Comparison of ENCODE assay signal across 9 mouse cellular contexts in genomic region chr10:117983271-117983670, GRCm38 (mm10).
DNase-seq lines count a peak whose midpoint lies in the region; ATAC-seq and TF ChIP-seq lines count a peak whose summit lies in the region.
"Had no signal": no experiment of that assay in that cellular context is flagged by ENCODE, and none has a peak within 500 bp of the region (broad histone marks: within the 10 kb centered on the region; RNA-seq: fewer than 3 reads in every experiment).

No protein-coding gene starts in this region.

- H3K9ac ChIP-seq in heart, embryonic 16.5 days (ENCODE audit: low read length): no peak overlapping the region
- no peak overlapping the region for H3K9ac ChIP-seq in heart, embryonic 11.5 days (ENCODE audit: low read depth, low read length)
- no peak overlapping the region for H3K9ac ChIP-seq in stomach, embryonic 14.5 days (replicated peaks; ENCODE audit: low read depth, low read length)

- no peaks in the 10 kb centered on the region for H3K9me3 ChIP-seq in heart, embryonic 16.5 days (replicated peaks; ENCODE audit: control insufficient read depth, low read length)
- no peaks in the 10 kb centered on the region for H3K9me3 ChIP-seq in heart, embryonic 11.5 days (replicated peaks; ENCODE audit: control insufficient read depth, low read length)
- H3K9me3 ChIP-seq in limb, embryonic 10.5 days (replicated peaks): no peaks in the 10 kb centered on the region
- H3K9me3 ChIP-seq in stomach, embryonic 14.5 days (ENCODE audit: control insufficient read depth, low read depth, low read length): no peaks in the 10 kb centered on the region

- WGBS in heart, embryonic 16.5 days: 68% methylated on average over 8 of the region's 8 CpGs
- 74% methylated on average over 8 of the region's 8 CpGs for WGBS in heart, embryonic 11.5 days (ENCODE audit: insufficient replicate concordance)
- 20% methylated on average over 8 of the region's 8 CpGs for WGBS in spleen, adult 2 months
- 81% methylated on average over 8 of the region's 8 CpGs for WGBS in limb, embryonic 10.5 days
- 79% methylated on average over 8 of the region's 8 CpGs for WGBS in stomach, embryonic 14.5 days

- no peak for TF ChIP-seq CTCF in spleen, adult 2 months (IDR thresholded peaks at IDR 0.05; ENCODE audit: extremely low read depth, insufficient read depth, insufficient read length, insufficient replicate concordance)

- H3K4me2 ChIP-seq in heart, embryonic 16.5 days (ENCODE audit: low read depth, low read length): peak overlapping the region; percentile 22; the same call in 1 of the 2 replicates
- no peak overlapping the region for H3K4me2 ChIP-seq in heart, embryonic 11.5 days
- H3K4me2 ChIP-seq in stomach, embryonic 14.5 days (replicated peaks; ENCODE audit: low read depth, low read length): no peak overlapping the region

- H3K27ac ChIP-seq in heart, embryonic 16.5 days (ENCODE audit: low read length): peak overlapping the region; percentile 83
- H3K27ac ChIP-seq in heart, embryonic 11.5 days (ENCODE audit: low read depth, low read length): no peak overlapping the region
- peak overlapping the region; percentile 63 for H3K27ac ChIP-seq in spleen, adult 2 months (ENCODE audit: insufficient read depth, low read length)
- peak overlapping the region; percentile 70 for H3K27ac ChIP-seq in limb, embryonic 10.5 days
- 0 out of 2 replicates have a peak overlapping the region, but pooled peaks have one; percentile 36 for H3K27ac ChIP-seq in stomach, embryonic 14.5 days (ENCODE audit: low read length)

- H3K36me3 ChIP-seq in heart, embryonic 16.5 days (ENCODE audit: control insufficient read depth, insufficient read depth): no peaks in the 10 kb centered on the region
- no peaks in the 10 kb centered on the region for H3K36me3 ChIP-seq in heart, embryonic 11.5 days (ENCODE audit: control insufficient read depth, insufficient read depth, low read length)
- no peaks in the 10 kb centered on the region for H3K36me3 ChIP-seq in spleen, adult 2 months (ENCODE audit: control insufficient read depth, insufficient read depth, low read length)
- H3K36me3 ChIP-seq in limb, embryonic 10.5 days: no peaks in the 10 kb centered on the region
- H3K36me3 ChIP-seq in stomach, embryonic 14.5 days (ENCODE audit: control insufficient read depth, insufficient read depth, low read length): no peaks in the 10 kb centered on the region

- no peak for TF ChIP-seq POLR2A in spleen, adult 2 months (IDR thresholded peaks at IDR 0.05; ENCODE audit: low read depth, low read length)

- H3K4me3 ChIP-seq in heart, embryonic 16.5 days (ENCODE audit: low read length): no peak overlapping the region
- no peak overlapping the region for H3K4me3 ChIP-seq in heart, embryonic 11.5 days (ENCODE audit: low read depth, low read length)
- no peak overlapping the region for H3K4me3 ChIP-seq in spleen, adult 2 months (ENCODE audit: extremely low read depth, insufficient read depth, insufficient read length)
- no peak overlapping the region for H3K4me3 ChIP-seq in limb, embryonic 10.5 days
- no peak overlapping the region for H3K4me3 ChIP-seq in stomach, embryonic 14.5 days (ENCODE audit: low read depth, low read length)

- ATAC-seq in heart, embryonic 16.5 days (replicated peaks; ENCODE audit: extremely low read depth, insufficient read depth, low FRiP score): no peak
- ATAC-seq in heart, embryonic 11.5 days (replicated peaks; ENCODE audit: insufficient number of reproducible peaks, low FRiP score, low TSS enrichment): no peak
- no peak for ATAC-seq in stomach, embryonic 14.5 days (ENCODE audit: insufficient number of reproducible peaks, insufficient read depth, low FRiP score, low read depth)

- peaks cover 23% of the 10 kb centered on the region for H3K4me1 ChIP-seq in heart, embryonic 16.5 days (ENCODE audit: control insufficient read depth, insufficient read depth, low read length)
- H3K4me1 ChIP-seq in heart, embryonic 11.5 days (ENCODE audit: control insufficient read depth, insufficient read depth, low read length): peaks cover 14% of the 10 kb centered on the region
- peaks cover 18% of the 10 kb centered on the region; the same call in 1 of the 2 replicates for H3K4me1 ChIP-seq in spleen, adult 2 months (ENCODE audit: control insufficient read depth, insufficient read depth, insufficient read length)
- H3K4me1 ChIP-seq in limb, embryonic 10.5 days: peaks cover 13% of the 10 kb centered on the region
- no peaks in the 10 kb centered on the region for H3K4me1 ChIP-seq in stomach, embryonic 14.5 days (ENCODE audit: control insufficient read depth, insufficient read depth, low read length)

- no peaks in the 10 kb centered on the region for H3K27me3 ChIP-seq in heart, embryonic 16.5 days (ENCODE audit: control insufficient read depth, insufficient read depth, low read length)
- H3K27me3 ChIP-seq in heart, embryonic 11.5 days (ENCODE audit: control insufficient read depth, insufficient read depth, low read length): no peaks in the 10 kb centered on the region
- no peaks in the 10 kb centered on the region for H3K27me3 ChIP-seq in spleen, adult 2 months (ENCODE audit: control insufficient read depth, insufficient read depth, low read length)
- no peaks in the 10 kb centered on the region for H3K27me3 ChIP-seq in limb, embryonic 10.5 days (ENCODE audit: low read depth, poor library complexity, severe bottlenecking)
- no peaks in the 10 kb centered on the region for H3K27me3 ChIP-seq in stomach, embryonic 14.5 days (ENCODE audit: control insufficient read depth, insufficient read depth, low read length)

- DNase-seq in spleen, adult 2 months (ENCODE audit: low read depth in 1 of 2, low spot score in 2 of 2): peak in 1 of 2 experiments; percentile 17
- DNase-seq in spleen, postnatal 14 days (ENCODE audit: low spot score in 2 of 2): no peak
- DNase-seq in limb, embryonic 10.5 days (ENCODE audit: low spot score): no peak
- no peak for DNase-seq in left cerebral cortex, adult 11 months (ENCODE audit: low spot score)
- DNase-seq in right cerebral cortex, postnatal 14 days: no peak
- DNase-seq: cerebellum, adult 9-10 months had no signal
